Mouse (Mus musculus) forebrain, embryonic 11.5 days (tissue): ENCODE results near the gene Zfp974. TPM values are rescaled to one million over a fixed set of nuclear protein-coding genes. Genes with fewer than 3 reads are reported as not detected.
"Not testable (repeated sequence)": the region's sequence is repeated elsewhere in the genome, so short reads cannot be mapped to it uniquely, and the experiment has no call there.

ENCODE experiments used
- ATAC-seq: fragments of 200-750 bp; cut with Nextera tagmentation; replicated peaks from 2 replicates; pipeline ENCODE4 v1.8.0; 2017; ENCODE audit warnings: moderate TSS enrichment; ENCODE audit not compliant: low FRiP score
- DNase-seq: peaks from one replicate; pipeline ENCODE4 v3.0.0-alpha.2; 2017; ENCODE audit warnings: low spot score
- H3K27ac ChIP-seq: fragments of 300-500 bp; sonication (generic); 2 replicates; pipeline ENCODE4 v1.5.1; 2014; ENCODE audit warnings: low read depth, low read length
- H3K27me3 ChIP-seq: fragments of 300-500 bp; sonication (generic); 2 replicates; pipeline ENCODE4 v1.6.1; 2014; ENCODE audit warnings: mild to moderate bottlenecking, low read length, mixed read lengths; ENCODE audit not compliant: control insufficient read depth, insufficient read depth
- H3K36me3 ChIP-seq: fragments of 300-500 bp; sonication (generic); 2 replicates; pipeline ENCODE4 v1.6.1; 2014; ENCODE audit warnings: mild to moderate bottlenecking, low read length, moderate library complexity, mixed read lengths; ENCODE audit not compliant: control insufficient read depth, insufficient read depth
- H3K4me1 ChIP-seq: fragments of 300-500 bp; sonication (generic); replicated peaks from 2 replicates; pipeline ENCODE4 v1.6.1; 2014; ENCODE audit warnings: low read length, mixed read lengths; ENCODE audit not compliant: control insufficient read depth, insufficient read depth
- H3K4me2 ChIP-seq: fragments of 300-500 bp; sonication (generic); 2 replicates; pipeline ENCODE4 v1.6.1; 2014; ENCODE audit warnings: low read depth, mild to moderate bottlenecking, low read length, moderate library complexity, mixed read lengths; ENCODE audit not compliant: severe bottlenecking
- H3K4me3 ChIP-seq: fragments of 300-500 bp; sonication (generic); 2 replicates; pipeline ENCODE4 v1.5.1; 2014; ENCODE audit warnings: low read depth, low read length
- H3K9ac ChIP-seq: fragments of 300-500 bp; sonication (generic); 2 replicates; pipeline ENCODE4 v1.6.1; 2014; ENCODE audit warnings: low read length
- H3K9me3 ChIP-seq: fragments of 300-500 bp; sonication (generic); 2 replicates; pipeline ENCODE4 v1.6.1; 2016; ENCODE audit warnings: low read length, mixed read lengths; ENCODE audit not compliant: control insufficient read depth
- WGBS: fragments of 180-500 bp; shearing (Covaris S2); extraction: QIAGEN DNeasy Blood & Tissue Kit; methylation state at CpG from one replicate; pipeline ENCODE4 v1.1.7; 2014; 5-methylcytosine and 5-hydroxymethylcytosine counted together
- polyA plus RNA-seq: library from polyadenylated mRNA; unstranded; fragments of >200 nt; fragmentation: Nextera tagmentation; extraction: Ambion mirVana; gene quantifications from 2 replicates; pipeline ENCODE4 v1.2.1, GENCODE M21; 2014

The Zfp974 gene
- polyA plus RNA-seq, 1 experiment from 2014 or later = 12.5 TPM

- Histone ChIP-seq H3K27me3 (no peaks in the 10 kb centered on the region), H3K9ac (no peak overlapping the region), H3K36me3 (no peaks in the 10 kb centered on the region), H3K4me1 (no peaks in the 10 kb centered on the region), H3K4me3 (no peak overlapping the region), H3K27ac (no peak overlapping the region), H3K9me3 (no peaks in the 10 kb centered on the region), H3K4me2 (no peak overlapping the region)
- 86% methylated on average over 4 of the region's 4 CpGs for WGBS
- DNase-seq (no peak), ATAC-seq (no peak)
These were observed 28.7 kb downstream of the Zfp974 start for GRCm38 (mm10) chr7:27900601-27901000.

- Histone ChIP-seq H3K4me1 (no peaks in the 10 kb centered on the region), H3K9me3 (no peaks in the 10 kb centered on the region), H3K4me2 (no peak overlapping the region), H3K27me3 (no peaks in the 10 kb centered on the region), H3K36me3 (peaks cover 6% of the 10 kb centered on the region; the same call in 1 of the 2 replicates), H3K4me3 (no peak overlapping the region), H3K27ac (no peak overlapping the region), H3K9ac (no peak overlapping the region)
- ATAC-seq (no peak), DNase-seq (no peak)
- 96% methylated on average over 4 of the region's 4 CpGs for WGBS
These were observed 47.5 kb downstream of the Zfp974 start for GRCm38 (mm10) chr7:27881721-27882120.

GRCm38 (mm10) chr7:27862578-27862977 lies 66.7 kb downstream of the Zfp974 start:
- DNase-seq, H3K27ac ChIP-seq, H3K36me3 ChIP-seq, H3K4me3 ChIP-seq, H3K9me3 ChIP-seq, ATAC-seq, H3K4me2 ChIP-seq, H3K9ac ChIP-seq, H3K4me1 ChIP-seq, H3K27me3 ChIP-seq: not testable (repeated sequence)
- WGBS = 89% methylated on average over 5 of the region's 5 CpGs

- ATAC-seq (peak; percentile 89), DNase-seq (peak; percentile 82)
- no peaks in the 10 kb centered on the region; the same call in 1 of the 2 replicates for H3K9me3 ChIP-seq
- no peaks in the 10 kb centered on the region for H3K36me3 ChIP-seq
- H3K27ac ChIP-seq = 0 out of 2 replicates have a peak overlapping the region, but pooled peaks have one; percentile 25
- peak overlapping the region; percentile 83 for H3K4me2 ChIP-seq
- H3K27me3 ChIP-seq = no peaks in the 10 kb centered on the region
- peak overlapping the region; percentile 58 for H3K4me3 ChIP-seq
- peaks cover 4% of the 10 kb centered on the region; the same call in 1 of the 2 replicates for H3K4me1 ChIP-seq
- WGBS = under 1% methylated on average over 22 of the region's 22 CpGs
- peak overlapping the region; percentile 74 for H3K9ac ChIP-seq
These were observed 68.6 kb downstream of the Zfp974 start for GRCm38 (mm10) chr7:27860396-27861235.

GRCm38 (mm10) chr7:27859301-27860251 lies 69.7 kb downstream of the Zfp974 start:
- Histone ChIP-seq H3K27ac (no peak overlapping the region), H3K4me1 (peaks cover 4% of the 10 kb centered on the region; the same call in 1 of the 2 replicates), H3K9ac (peak overlapping the region; percentile 74), H3K36me3 (no peaks in the 10 kb centered on the region), H3K27me3 (no peaks in the 10 kb centered on the region), H3K4me2 (peak overlapping the region; percentile 83), H3K4me3 (peak overlapping the region; percentile 58), H3K9me3 (no peaks in the 10 kb centered on the region; the same call in 1 of the 2 replicates)
- ATAC-seq (no peak), DNase-seq (no peak)
- 32% methylated on average over 10 of the region's 10 CpGs for WGBS

Other genes with a start within 250 kb of the Zfp974 start
- gene Zfp607b, start 240.1 kb downstream of the Zfp974 start, polyA plus RNA-seq = 7.8 and 10.3 TPM in 2 replicates
- gene Zfp60, start 198.1 kb downstream of the Zfp974 start, polyA plus RNA-seq = 93.9 and 94.3 TPM in 2 replicates
- 3.1 and 3.3 TPM in 2 replicates for gene Zfp626, start 122.3 kb downstream of the Zfp974 start, polyA plus RNA-seq
- 12.8 and 13.9 TPM in 2 replicates for gene Zfp59, start 90.9 kb downstream of the Zfp974 start, polyA plus RNA-seq
- gene Zfp607a, start 71.9 kb downstream of the Zfp974 start, polyA plus RNA-seq = 4.4 and 4.7 TPM in 2 replicates
- 20.2 and 22.2 TPM in 2 replicates for gene Zfp780b, start 49.7 kb upstream of the Zfp974 start, polyA plus RNA-seq
- 8.4 and 8.9 TPM in 2 replicates for gene Zfp850, start 84.7 kb upstream of the Zfp974 start, polyA plus RNA-seq
- gene Psmc4, start 120.6 kb upstream of the Zfp974 start, polyA plus RNA-seq = 404 and 450 TPM in 2 replicates
- gene Fcgbp, start 141.8 kb upstream of the Zfp974 start, polyA plus RNA-seq = 0.25 and 0.33 TPM in 2 replicates
- 0.11 and 0.12 TPM in 2 replicates for gene 9530053A07Rik, start 200.0 kb upstream of the Zfp974 start, polyA plus RNA-seq
- 39.5 and 42.9 TPM in 2 replicates for gene Fbl, start 240.2 kb upstream of the Zfp974 start, polyA plus RNA-seq